Mouse (Mus musculus): Measurements from ENCODE around the gene Vav3. TPM values are rescaled to one million over a fixed set of nuclear protein-coding genes. Genes with fewer than 3 reads are reported as not detected.

Gene Vav3
- polyA plus RNA-seq, 1 experiment from 2014 or later, result 10.3 TPM

GRCm38 (mm10) chr3:109469465-109469864 is 129.0 kb downstream of the Vav3 start:
- H3K4me1 ChIP-seq (ENCODE audit: control insufficient read depth, insufficient read depth, low read depth, low read length), result no peaks in the 10 kb centered on the region
- H3K9ac ChIP-seq (ENCODE audit: low read depth, low read length), result no peak overlapping the region
- 75% methylated on average over 3 of the region's 3 CpGs for WGBS
- no peaks in the 10 kb centered on the region for H3K27me3 ChIP-seq (replicated peaks; ENCODE audit: control insufficient read depth, insufficient read depth, low read length)
- no peak overlapping the region for H3K4me3 ChIP-seq (ENCODE audit: low read length)
- ATAC-seq, result no peak
- no peaks in the 10 kb centered on the region for H3K9me3 ChIP-seq (ENCODE audit: control insufficient read depth, low read length)
- no peak overlapping the region for H3K4me2 ChIP-seq (ENCODE audit: low read length)
- H3K27ac ChIP-seq (ENCODE audit: low read depth, low read length), result no peak overlapping the region
- H3K36me3 ChIP-seq (ENCODE audit: control insufficient read depth, insufficient read depth, low read length), result no peaks in the 10 kb centered on the region

GRCm38 (mm10) chr3:109470651-109471255 is 130.3 kb downstream of the Vav3 start:
- no peak for ATAC-seq
- no peak overlapping the region for H3K27ac ChIP-seq (ENCODE audit: low read depth, low read length)
- no peaks in the 10 kb centered on the region for H3K27me3 ChIP-seq (replicated peaks; ENCODE audit: control insufficient read depth, insufficient read depth, low read length)
- no peak overlapping the region for H3K9ac ChIP-seq (ENCODE audit: low read depth, low read length)
- WGBS, result 71% methylated on average over 1 of the region's 1 CpGs
- no peaks in the 10 kb centered on the region for H3K36me3 ChIP-seq (ENCODE audit: control insufficient read depth, insufficient read depth, low read length)
- H3K4me3 ChIP-seq (ENCODE audit: low read length), result no peak overlapping the region
- H3K4me1 ChIP-seq (ENCODE audit: control insufficient read depth, insufficient read depth, low read depth, low read length), result no peaks in the 10 kb centered on the region
- H3K9me3 ChIP-seq (ENCODE audit: control insufficient read depth, low read length), result no peaks in the 10 kb centered on the region
- H3K4me2 ChIP-seq (ENCODE audit: low read length), result no peak overlapping the region

GRCm38 (mm10) chr3:109476521-109476920 is 136.1 kb downstream of the Vav3 start:
- Histone ChIP-seq H3K4me1 (ENCODE audit: control insufficient read depth, insufficient read depth, low read depth, low read length) (no peaks in the 10 kb centered on the region), H3K27me3 (replicated peaks; ENCODE audit: control insufficient read depth, insufficient read depth, low read length) (no peaks in the 10 kb centered on the region), H3K9me3 (ENCODE audit: control insufficient read depth, low read length) (no peaks in the 10 kb centered on the region), H3K4me2 (ENCODE audit: low read length) (peak overlapping the region; percentile 15; the same call in 1 of the 2 replicates), H3K27ac (ENCODE audit: low read depth, low read length) (no peak overlapping the region), H3K36me3 (ENCODE audit: control insufficient read depth, insufficient read depth, low read length) (no peaks in the 10 kb centered on the region), H3K4me3 (ENCODE audit: low read length) (no peak overlapping the region), H3K9ac (ENCODE audit: low read depth, low read length) (no peak overlapping the region)
- ATAC-seq, result no peak; the same call in 1 of the 2 replicates
- WGBS, result 55% methylated on average over 8 of the region's 8 CpGs

GRCm38 (mm10) chr3:109478297-109478696 is 137.8 kb downstream of the Vav3 start:
- Histone ChIP-seq H3K36me3 (ENCODE audit: control insufficient read depth, insufficient read depth, low read length) (no peaks in the 10 kb centered on the region), H3K9me3 (ENCODE audit: control insufficient read depth, low read length) (no peaks in the 10 kb centered on the region), H3K27me3 (replicated peaks; ENCODE audit: control insufficient read depth, insufficient read depth, low read length) (no peaks in the 10 kb centered on the region), H3K4me3 (ENCODE audit: low read length) (no peak overlapping the region), H3K27ac (ENCODE audit: low read depth, low read length) (no peak overlapping the region), H3K4me2 (ENCODE audit: low read length) (no peak overlapping the region), H3K9ac (ENCODE audit: low read depth, low read length) (no peak overlapping the region), H3K4me1 (ENCODE audit: control insufficient read depth, insufficient read depth, low read depth, low read length) (no peaks in the 10 kb centered on the region)
- no peak for ATAC-seq
- 84% methylated on average over 4 of the region's 4 CpGs for WGBS

- Histone ChIP-seq H3K36me3 (ENCODE audit: control insufficient read depth, insufficient read depth, low read length) (no peaks in the 10 kb centered on the region), H3K4me1 (ENCODE audit: control insufficient read depth, insufficient read depth, low read depth, low read length) (no peaks in the 10 kb centered on the region), H3K27ac (ENCODE audit: low read depth, low read length) (no peak overlapping the region), H3K27me3 (replicated peaks; ENCODE audit: control insufficient read depth, insufficient read depth, low read length) (no peaks in the 10 kb centered on the region), H3K9ac (ENCODE audit: low read depth, low read length) (no peak overlapping the region), H3K4me3 (ENCODE audit: low read length) (no peak overlapping the region), H3K9me3 (ENCODE audit: control insufficient read depth, low read length) (no peaks in the 10 kb centered on the region), H3K4me2 (ENCODE audit: low read length) (no peak overlapping the region)
- ATAC-seq, result no peak
- 87% methylated on average over 2 of the region's 2 CpGs for WGBS
These were observed 140.2 kb downstream of the Vav3 start for GRCm38 (mm10) chr3:109480625-109481024.

- Histone ChIP-seq H3K4me1 (ENCODE audit: control insufficient read depth, insufficient read depth, low read depth, low read length) (no peaks in the 10 kb centered on the region), H3K9ac (ENCODE audit: low read depth, low read length) (no peak overlapping the region), H3K4me2 (ENCODE audit: low read length) (no peak overlapping the region), H3K27me3 (replicated peaks; ENCODE audit: control insufficient read depth, insufficient read depth, low read length) (no peaks in the 10 kb centered on the region), H3K27ac (ENCODE audit: low read depth, low read length) (no peak overlapping the region), H3K9me3 (ENCODE audit: control insufficient read depth, low read length) (no peaks in the 10 kb centered on the region), H3K4me3 (ENCODE audit: low read length) (no peak overlapping the region), H3K36me3 (ENCODE audit: control insufficient read depth, insufficient read depth, low read length) (no peaks in the 10 kb centered on the region)
- no peak for ATAC-seq
- WGBS, result 69% methylated on average over 3 of the region's 3 CpGs
These were observed 146.3 kb downstream of the Vav3 start for GRCm38 (mm10) chr3:109486786-109487185.

- Histone ChIP-seq H3K27me3 (replicated peaks; ENCODE audit: control insufficient read depth, insufficient read depth, low read length) (no peaks in the 10 kb centered on the region), H3K27ac (ENCODE audit: low read depth, low read length) (0 out of 2 replicates have a peak overlapping the region, but pooled peaks have one; percentile 34), H3K4me3 (ENCODE audit: low read length) (no peak overlapping the region), H3K9ac (ENCODE audit: low read depth, low read length) (no peak overlapping the region), H3K4me1 (ENCODE audit: control insufficient read depth, insufficient read depth, low read depth, low read length) (no peaks in the 10 kb centered on the region), H3K4me2 (ENCODE audit: low read length) (no peak overlapping the region), H3K9me3 (ENCODE audit: control insufficient read depth, low read length) (no peaks in the 10 kb centered on the region), H3K36me3 (ENCODE audit: control insufficient read depth, insufficient read depth, low read length) (no peaks in the 10 kb centered on the region)
- 87% methylated on average over 4 of the region's 4 CpGs for WGBS
- ATAC-seq, result no peak
These were observed 147.4 kb downstream of the Vav3 start for GRCm38 (mm10) chr3:109487823-109488222.

- Histone ChIP-seq H3K4me1 (ENCODE audit: control insufficient read depth, insufficient read depth, low read depth, low read length) (no peaks in the 10 kb centered on the region), H3K4me3 (ENCODE audit: low read length) (no peak overlapping the region), H3K36me3 (ENCODE audit: control insufficient read depth, insufficient read depth, low read length) (no peaks in the 10 kb centered on the region), H3K27me3 (replicated peaks; ENCODE audit: control insufficient read depth, insufficient read depth, low read length) (no peaks in the 10 kb centered on the region), H3K9ac (ENCODE audit: low read depth, low read length) (no peak overlapping the region), H3K4me2 (ENCODE audit: low read length) (no peak overlapping the region), H3K27ac (ENCODE audit: low read depth, low read length) (no peak overlapping the region; the same call in 1 of the 2 replicates), H3K9me3 (ENCODE audit: control insufficient read depth, low read length) (no peaks in the 10 kb centered on the region)
- peak; percentile 29; the same call in 1 of the 2 replicates for ATAC-seq
- 20% methylated on average over 4 of the region's 4 CpGs for WGBS
These were observed 148.3 kb downstream of the Vav3 start for GRCm38 (mm10) chr3:109488750-109489171.

- Histone ChIP-seq H3K9me3 (ENCODE audit: control insufficient read depth, low read length) (no peaks in the 10 kb centered on the region), H3K27ac (ENCODE audit: low read depth, low read length) (no peak overlapping the region), H3K4me3 (ENCODE audit: low read length) (no peak overlapping the region), H3K4me1 (ENCODE audit: control insufficient read depth, insufficient read depth, low read depth, low read length) (no peaks in the 10 kb centered on the region), H3K4me2 (ENCODE audit: low read length) (no peak overlapping the region), H3K36me3 (ENCODE audit: control insufficient read depth, insufficient read depth, low read length) (no peaks in the 10 kb centered on the region), H3K27me3 (replicated peaks; ENCODE audit: control insufficient read depth, insufficient read depth, low read length) (no peaks in the 10 kb centered on the region), H3K9ac (ENCODE audit: low read depth, low read length) (no peak overlapping the region)
- ATAC-seq, result no peak
- 67% methylated on average over 11 of the region's 11 CpGs for WGBS
These were observed 150.3 kb downstream of the Vav3 start for GRCm38 (mm10) chr3:109490561-109491296.
